8 mouse cellular contexts compared by ENCODE assay signal in genomic region chr13:89740243-89741115, GRCm38 (mm10). TPM values are rescaled to one million over a fixed set of nuclear protein-coding genes. Genes with fewer than 3 reads are reported as not detected.
DNase-seq lines count a peak whose midpoint lies in the region; ATAC-seq and TF ChIP-seq lines count a peak whose summit lies in the region.

No protein-coding gene starts in this region.

- peaks cover 2% of the 10 kb centered on the region; the same call in 1 of the 2 replicates for H3K4me1 ChIP-seq in bone marrow macrophage, adult 2 months (ENCODE audit: control insufficient read depth, insufficient read depth, low read length)
- H3K4me1 ChIP-seq in heart, embryonic 13.5 days, result peaks cover 42% of the 10 kb centered on the region
- H3K4me1 ChIP-seq in kidney, postnatal 0 days (replicated peaks; ENCODE audit: insufficient read depth, low read length), result no peaks in the 10 kb centered on the region
- H3K4me1 ChIP-seq in midbrain, postnatal 0 days (ENCODE audit: insufficient read depth, low read length), result no peaks in the 10 kb centered on the region; the same call in 1 of the 2 replicates

- under 1% methylated on average over 33 of the region's 33 CpGs for WGBS in heart, embryonic 13.5 days
- under 1% methylated on average over 33 of the region's 33 CpGs for WGBS in kidney, postnatal 0 days
- under 1% methylated on average over 33 of the region's 33 CpGs for WGBS in midbrain, postnatal 0 days

- no peaks in the 10 kb centered on the region for H3K36me3 ChIP-seq in C2C12 (ENCODE audit: control insufficient read depth, insufficient read depth)
- H3K36me3 ChIP-seq in heart, embryonic 13.5 days, result no peaks in the 10 kb centered on the region
- H3K36me3 ChIP-seq in kidney, postnatal 0 days (ENCODE audit: insufficient read depth, low read length), result no peaks in the 10 kb centered on the region
- no peaks in the 10 kb centered on the region for H3K36me3 ChIP-seq in midbrain, postnatal 0 days (ENCODE audit: insufficient read depth, low read length)
- no peaks in the 10 kb centered on the region for H3K36me3 ChIP-seq in splenic B cell, adult 2 months (ENCODE audit: control insufficient read depth, insufficient read depth, low read length, poor library complexity, severe bottlenecking)

- H3K9ac ChIP-seq in heart, embryonic 13.5 days, result peak overlapping the region; percentile 96
- peak overlapping the region; percentile 38 for H3K9ac ChIP-seq in kidney, postnatal 0 days (ENCODE audit: low read depth, low read length)
- H3K9ac ChIP-seq in midbrain, postnatal 0 days (replicated peaks; ENCODE audit: low read length, poor library complexity, severe bottlenecking), result peak overlapping the region; percentile 54

- peak overlapping the region; percentile 59 for H3K4me3 ChIP-seq in C2C12 (ENCODE audit: insufficient read depth, poor library complexity, severe bottlenecking)
- peak overlapping the region; percentile 83 for H3K4me3 ChIP-seq in bone marrow macrophage, adult 2 months (ENCODE audit: insufficient read depth, low read length)
- H3K4me3 ChIP-seq in heart, embryonic 13.5 days, result peak overlapping the region; percentile 84
- peak overlapping the region; percentile 48 for H3K4me3 ChIP-seq in kidney, postnatal 0 days (replicated peaks; ENCODE audit: low read depth, low read length)
- H3K4me3 ChIP-seq in midbrain, postnatal 0 days (ENCODE audit: low read depth, low read length), result peak overlapping the region; percentile 70

- TF ChIP-seq POLR2A in bone marrow macrophage, adult 2 months (IDR thresholded peaks at IDR 0.05; ENCODE audit: borderline replicate concordance, low read depth, low read length), result no peak

- H3K79me2 ChIP-seq in C2C12 (ENCODE audit: control insufficient read depth, insufficient read depth), result peaks cover 47% of the 10 kb centered on the region

- H3K4me2 ChIP-seq in heart, embryonic 13.5 days, result peak overlapping the region; percentile 87
- H3K4me2 ChIP-seq in kidney, postnatal 0 days (ENCODE audit: low read length), result peak overlapping the region; percentile 94
- H3K4me2 ChIP-seq in midbrain, postnatal 0 days (ENCODE audit: low read depth, low read length, poor library complexity, severe bottlenecking), result peak overlapping the region; percentile 95

- peak; percentile 73 for DNase-seq in fibroblast of lung, adult 2 months (ENCODE audit: low read depth)
- DNase-seq in kidney, postnatal 0 days (ENCODE audit: low spot score), result peak; percentile 97
- peak; percentile 76 for DNase-seq in liver
- peak; percentile 92 for DNase-seq in midbrain, postnatal 0 days (ENCODE audit: low spot score)
- peak; percentile 57 for DNase-seq in splenic B cell, adult 2 months (ENCODE audit: low read depth, low spot score)

- H3K27me3 ChIP-seq in C2C12 (ENCODE audit: control insufficient read depth, insufficient read depth, insufficient read length), result no peaks in the 10 kb centered on the region
- H3K27me3 ChIP-seq in heart, embryonic 13.5 days (replicated peaks), result no peaks in the 10 kb centered on the region
- no peaks in the 10 kb centered on the region for H3K27me3 ChIP-seq in kidney, postnatal 0 days (ENCODE audit: insufficient read depth, low read length)
- no peaks in the 10 kb centered on the region for H3K27me3 ChIP-seq in midbrain, postnatal 0 days (ENCODE audit: insufficient read depth, low read length)
- H3K27me3 ChIP-seq in splenic B cell, adult 2 months (ENCODE audit: control insufficient read depth, insufficient read depth, low read length, poor library complexity, severe bottlenecking), result peaks cover 7% of the 10 kb centered on the region

- peaks cover 28% of the 10 kb centered on the region for H3K79me3 ChIP-seq in C2C12 (ENCODE audit: low read depth)

- TF ChIP-seq CTCF in C2C12 (IDR thresholded peaks at IDR 0.05; ENCODE audit: control insufficient read depth, insufficient read depth, insufficient read length), result no peak
- TF ChIP-seq CTCF in bone marrow macrophage, adult 2 months (IDR thresholded peaks at IDR 0.05; ENCODE audit: low read depth, low read length), result no peak
- peak; percentile 71 for TF ChIP-seq CTCF in kidney, postnatal 0 days (IDR thresholded peaks at IDR 0.05; ENCODE audit: low read depth)
- TF ChIP-seq CTCF in midbrain, postnatal 0 days (IDR thresholded peaks at IDR 0.05), result peak; percentile 78

- peak overlapping the region; percentile 78 for H3ac ChIP-seq in C2C12 (ENCODE audit: control insufficient read depth, insufficient read length, low read depth)

- ATAC-seq in heart, embryonic 13.5 days (ENCODE audit: extremely low read depth, insufficient number of reproducible peaks, low FRiP score, low TSS enrichment), result peak; percentile 68
- peak; percentile 86 for ATAC-seq in kidney, postnatal 0 days (replicated peaks; ENCODE audit: low FRiP score, low read depth)
- peak; percentile 91 for ATAC-seq in midbrain, postnatal 0 days (ENCODE audit: low FRiP score)

- no peaks in the 10 kb centered on the region for H3K9me3 ChIP-seq in heart, embryonic 13.5 days
- no peaks in the 10 kb centered on the region for H3K9me3 ChIP-seq in kidney, postnatal 0 days (replicated peaks; ENCODE audit: low read length)
- H3K9me3 ChIP-seq in midbrain, postnatal 0 days (ENCODE audit: low read length), result no peaks in the 10 kb centered on the region

- H3K27ac ChIP-seq in bone marrow macrophage, adult 2 months (ENCODE audit: insufficient read depth, low read depth, low read length), result peak overlapping the region; percentile 49
- peak overlapping the region; percentile 96 for H3K27ac ChIP-seq in heart, embryonic 13.5 days (replicated peaks)
- H3K27ac ChIP-seq in kidney, postnatal 0 days, result peak overlapping the region; percentile 85
- H3K27ac ChIP-seq in midbrain, postnatal 0 days (ENCODE audit: low read depth, low read length), result peak overlapping the region; percentile 52

TF ChIP-seq in C2C12, 6 proteins besides CTCF, POLR2A, EP300 and RAD21:
- TF ChIP-seq CEBPB (IDR thresholded peaks at IDR 0.05; ENCODE audit: low read depth), result peak; percentile 35
- TF ChIP-seq USF1 (IDR thresholded peaks at IDR 0.05; ENCODE audit: low read depth), result no peak
TF ChIP-seq in C2C12: peak in this region for 1.

RNA-seq across cellular contexts. Expression of gene Vcan, which starts 1.8 kb away (rescaled TPM):
- polyA plus RNA-seq in C2C12 (2012; fragmentation: generic; extraction: Trizol), result 19.6 TPM
- 2.2 and 5.2 TPM in 2 replicates for polyA plus RNA-seq in bone marrow macrophage, adult 2 months (2012; ENCODE audit: insufficient read depth, insufficient read length, missing spikeins)
- polyA plus RNA-seq in heart, embryonic 13.5 days (2015; fragmentation: Nextera tagmentation; extraction: Ambion mirVana), result 61.0 and 72.4 TPM in 2 replicates
- polyA plus RNA-seq in kidney, postnatal 0 days (2015; fragmentation: Nextera tagmentation; extraction: Ambion mirVana), result 36.8 and 37.1 TPM in 2 replicates
- total RNA-seq in midbrain, postnatal 0 days (2014; rRNA removed), result 42.5 and 44.6 TPM in 2 replicates
- 11.0 and 13.4 TPM in 2 replicates for polyA plus RNA-seq in midbrain, postnatal 0 days (2015; fragmentation: Nextera tagmentation; extraction: Ambion mirVana)

Comparison
In these comparisons a context has a peak if more than half of its experiments do, and no peak if none do; other contexts are left out.
1. Peak in every context shown above with its lines: DNase-seq, ATAC-seq, H3K4me3 ChIP-seq and H3K27ac ChIP-seq.
2. CTCF ChIP-seq: peak in kidney, postnatal 0 days (single experiment) and midbrain, postnatal 0 days (single experiment); none in C2C12 (single experiment) and bone marrow macrophage, adult 2 months (single experiment).
3. H3K9ac ChIP-seq: peak in every context shown above with its lines; median percentile 96 in heart, embryonic 13.5 days; 54 in midbrain, postnatal 0 days; 38 in kidney, postnatal 0 days.